Mouse (Mus musculus) embryonic facial prominence, embryonic 13.5 days (tissue): ENCODE data around the gene Opn1sw. TPM values are rescaled to one million over a fixed set of nuclear protein-coding genes. Genes with fewer than 3 reads are reported as not detected.
"Not testable (repeated sequence)": the region's sequence is repeated elsewhere in the genome, so short reads cannot be mapped to it uniquely, and the experiment has no call there.

Experiments used
- ATAC-seq: fragments of 200-750 bp; cut with Nextera tagmentation; 2 replicates; pipeline ENCODE4 v1.8.0; 2017; ENCODE audit warnings: low read depth; ENCODE audit not compliant: insufficient number of reproducible peaks, insufficient read depth, low FRiP score, low TSS enrichment
- H3K27ac ChIP-seq: fragments of 300-500 bp; sonication (generic); 2 replicates; pipeline ENCODE4 v1.5.1; 2015; ENCODE audit warnings: moderate library complexity, mild to moderate bottlenecking, inconsistent platforms
- H3K27me3 ChIP-seq: fragments of 300-500 bp; sonication (generic); 2 replicates; pipeline ENCODE4 v1.6.1; 2015; ENCODE audit warnings: mild to moderate bottlenecking, inconsistent platforms
- H3K36me3 ChIP-seq: fragments of 300-500 bp; sonication (generic); 2 replicates; pipeline ENCODE4 v1.6.1; 2015; ENCODE audit warnings: mild to moderate bottlenecking, inconsistent platforms
- H3K4me1 ChIP-seq: fragments of 300-500 bp; sonication (generic); 2 replicates; pipeline ENCODE4 v1.6.1; 2015; ENCODE audit warnings: inconsistent platforms
- H3K4me2 ChIP-seq: fragments of 300-500 bp; sonication (generic); 2 replicates; pipeline ENCODE4 v1.6.1; 2015; ENCODE audit warnings: moderate library complexity, mild to moderate bottlenecking, inconsistent platforms
- H3K4me3 ChIP-seq: fragments of 300-500 bp; sonication (generic); 2 replicates; pipeline ENCODE4 v1.5.1; 2015; ENCODE audit warnings: mild to moderate bottlenecking, inconsistent platforms
- H3K9ac ChIP-seq: fragments of 300-500 bp; sonication (generic); 2 replicates; pipeline ENCODE4 v1.6.1; 2015; ENCODE audit warnings: mild to moderate bottlenecking, inconsistent platforms
- H3K9me3 ChIP-seq: fragments of 300-500 bp; sonication (generic); 2 replicates; pipeline ENCODE4 v1.6.1; 2016; ENCODE audit warnings: inconsistent platforms
- WGBS: fragments of 180-500 bp; shearing (Covaris S2); methylation state at CpG from one replicate; pipeline ENCODE4 v1.1.7; 2015; ENCODE audit warnings: mixed read lengths; 5-methylcytosine and 5-hydroxymethylcytosine counted together
- polyA plus RNA-seq: library from polyadenylated mRNA; unstranded; fragments of >200 nt; fragmentation: Nextera tagmentation; extraction: Ambion mirVana; gene quantifications from 2 replicates; pipeline ENCODE4 v1.2.1, GENCODE M21; 2015

Opn1sw gene
- polyA plus RNA-seq, 1 experiment from 2014 or later: 0.70 TPM

DNA sequence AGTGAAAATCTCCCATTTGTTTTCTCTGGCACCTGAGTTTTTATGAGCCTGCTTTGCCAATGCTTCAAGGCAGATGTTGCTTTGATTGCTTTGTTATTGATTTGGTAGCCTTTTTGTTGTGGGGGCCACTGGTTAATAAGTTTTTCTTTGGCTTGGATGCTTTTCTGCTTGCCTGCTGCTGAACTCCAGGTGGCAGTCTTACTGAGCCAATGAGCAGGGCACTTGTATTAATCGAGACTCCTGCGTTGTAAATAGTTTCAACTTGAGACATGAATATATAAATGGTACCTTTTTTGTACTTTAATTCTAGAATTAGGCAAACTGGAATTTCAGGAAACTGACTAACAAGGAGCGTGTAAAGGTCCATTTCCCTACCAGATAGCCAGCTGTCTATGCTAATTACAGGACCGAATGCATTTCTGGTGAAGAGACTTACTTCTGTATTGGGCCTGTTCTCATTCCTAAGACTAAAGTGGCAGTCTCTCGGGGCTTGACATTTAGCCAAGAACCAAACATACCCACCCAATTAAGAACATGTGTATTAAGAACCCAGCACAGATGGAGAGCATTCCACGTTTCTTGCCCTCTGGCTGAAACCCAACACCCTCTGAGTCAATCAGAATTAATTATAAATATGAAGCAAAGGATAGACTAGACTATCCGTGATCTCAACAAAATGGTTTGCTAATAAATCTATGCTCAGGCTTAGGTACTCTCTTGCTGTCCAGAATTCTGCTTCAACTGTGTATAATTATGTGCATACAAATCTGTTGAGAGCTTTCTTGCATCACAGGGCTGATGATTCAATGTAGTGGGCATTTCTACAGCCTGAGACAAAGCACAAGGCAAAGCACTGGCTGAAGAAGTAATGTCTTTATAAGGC is 25.8 kb downstream of the Opn1sw start:
- WGBS: 23% methylated on average over 7 of the region's 7 CpGs
- Histone ChIP-seq H3K4me3 (no peak overlapping the region), H3K9ac (no peak overlapping the region), H3K4me2 (peak overlapping the region; percentile 11; the same call in 1 of the 2 replicates), H3K27ac (peak overlapping the region; percentile 44), H3K27me3 (no peaks in the 10 kb centered on the region), H3K36me3 (peaks cover 55% of the 10 kb centered on the region), H3K9me3 (no peaks in the 10 kb centered on the region), H3K4me1 (peaks cover 25% of the 10 kb centered on the region)
- ATAC-seq: no peak

DNA sequence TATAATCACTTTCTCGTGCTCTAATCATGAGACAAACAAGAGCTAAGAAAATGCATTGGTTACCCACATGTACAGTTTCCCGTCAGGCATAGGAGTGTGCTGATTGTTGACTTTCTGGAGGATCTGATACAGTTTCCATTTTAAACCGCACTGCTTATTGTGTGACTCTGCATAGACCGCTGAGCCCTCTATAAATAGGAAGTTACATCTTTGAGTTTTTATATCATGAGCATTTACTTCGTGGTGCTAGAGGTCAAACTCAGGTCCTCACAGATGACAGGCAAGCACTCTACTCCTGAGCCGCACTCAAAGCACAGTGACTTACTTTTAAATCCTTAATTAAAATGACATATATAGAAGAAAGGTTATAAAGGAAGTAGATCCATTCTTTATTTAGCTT is 28.1 kb downstream of the Opn1sw start:
- Histone ChIP-seq H3K9me3 (no peaks in the 10 kb centered on the region), H3K4me3 (no peak overlapping the region), H3K4me2 (no peak overlapping the region), H3K27ac (no peak overlapping the region), H3K27me3 (no peaks in the 10 kb centered on the region), H3K36me3 (peaks cover 45% of the 10 kb centered on the region), H3K4me1 (peaks cover 29% of the 10 kb centered on the region), H3K9ac (no peak overlapping the region)
- no peak for ATAC-seq
- 75% methylated on average over 6 of the region's 6 CpGs for WGBS

DNA sequence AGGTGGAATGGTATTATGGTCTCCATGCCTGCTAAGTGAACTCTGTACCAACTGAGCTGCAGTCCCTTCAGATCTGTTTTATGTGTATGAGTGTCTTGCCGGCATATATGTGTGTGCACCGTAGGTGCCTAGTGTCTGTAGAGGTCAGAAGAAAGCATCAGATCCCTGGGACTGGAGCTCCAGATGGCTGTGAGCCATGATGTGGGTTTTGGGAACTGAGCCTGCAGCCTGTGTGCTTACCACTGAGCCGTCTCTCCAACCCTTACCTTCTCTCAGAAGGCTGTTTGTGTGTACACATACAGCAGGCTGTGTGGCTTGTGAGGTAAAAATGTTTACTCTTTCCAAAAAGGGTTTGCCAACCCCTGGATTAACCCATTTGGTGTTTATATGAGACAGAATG is 28.9 kb downstream of the Opn1sw start:
- H3K4me2 ChIP-seq: no peak overlapping the region
- no peak overlapping the region for H3K9ac ChIP-seq
- WGBS: 86% methylated on average over 3 of the region's 3 CpGs

DNA sequence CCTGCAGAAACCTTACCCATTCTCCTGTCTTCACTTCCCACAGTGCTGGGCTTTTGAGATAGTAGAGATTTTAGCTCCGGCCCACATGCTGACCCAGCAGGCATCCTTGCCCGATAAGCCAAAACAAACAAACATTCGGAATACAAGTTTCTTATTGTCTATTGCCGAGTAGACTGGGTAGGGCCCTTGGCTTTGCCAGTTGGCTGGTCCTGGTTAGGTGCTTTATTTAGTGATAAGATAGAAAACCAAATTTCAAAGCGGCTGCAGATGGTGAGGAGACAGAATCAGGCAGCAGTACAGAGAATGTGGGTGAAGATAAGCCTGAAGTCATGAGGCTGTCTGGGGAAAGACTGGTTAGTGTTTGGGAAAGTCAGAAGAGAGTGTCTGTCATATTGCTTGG is 35.5 kb downstream of the Opn1sw start:
- Histone ChIP-seq H3K36me3 (peaks cover 16% of the 10 kb centered on the region), H3K4me2 (no peak overlapping the region), H3K27ac (no peak overlapping the region), H3K9ac (no peak overlapping the region), H3K4me1 (peaks cover 25% of the 10 kb centered on the region), H3K9me3 (no peaks in the 10 kb centered on the region), H3K4me3 (no peak overlapping the region), H3K27me3 (no peaks in the 10 kb centered on the region)
- ATAC-seq: no peak
- WGBS: 50% methylated on average over 5 of the region's 5 CpGs

More for the DNA sequence above, 28.9 kb downstream of the Opn1sw start:
- Histone ChIP-seq H3K4me1 (peaks cover 29% of the 10 kb centered on the region), H3K4me3 (no peak overlapping the region), H3K27ac (no peak overlapping the region), H3K27me3 (no peaks in the 10 kb centered on the region), H3K9me3 (no peaks in the 10 kb centered on the region), H3K36me3 (peaks cover 42% of the 10 kb centered on the region)
- ATAC-seq: no peak

DNA sequence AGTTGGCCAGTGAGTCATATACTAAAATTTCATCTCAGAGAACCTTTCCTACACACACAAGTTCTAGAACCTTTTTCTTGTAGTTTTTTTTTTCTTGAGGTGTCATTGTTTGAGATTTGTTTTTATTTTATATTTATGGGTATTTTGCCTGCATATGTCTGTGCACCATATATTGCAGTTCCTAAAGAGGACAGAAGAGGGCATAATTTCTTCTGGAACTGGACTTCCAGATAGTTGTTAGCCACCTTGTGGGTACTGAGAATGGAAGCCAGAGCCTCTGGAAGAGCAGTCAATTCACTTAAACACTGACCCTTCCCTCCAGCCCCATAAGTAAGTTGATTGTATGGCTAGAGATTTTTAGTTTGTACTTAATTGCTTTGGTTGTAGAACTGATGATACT is 36.7 kb downstream of the Opn1sw start:
- peaks cover 4% of the 10 kb centered on the region for H3K36me3 ChIP-seq
- H3K9me3 ChIP-seq: no peaks in the 10 kb centered on the region
- H3K4me3 ChIP-seq: no peak overlapping the region
- no peaks in the 10 kb centered on the region for H3K27me3 ChIP-seq
- H3K4me1 ChIP-seq: peaks cover 30% of the 10 kb centered on the region
- no peak overlapping the region for H3K27ac ChIP-seq
- no peak for ATAC-seq
- no peak overlapping the region for H3K4me2 ChIP-seq
- H3K9ac ChIP-seq: no peak overlapping the region

DNA sequence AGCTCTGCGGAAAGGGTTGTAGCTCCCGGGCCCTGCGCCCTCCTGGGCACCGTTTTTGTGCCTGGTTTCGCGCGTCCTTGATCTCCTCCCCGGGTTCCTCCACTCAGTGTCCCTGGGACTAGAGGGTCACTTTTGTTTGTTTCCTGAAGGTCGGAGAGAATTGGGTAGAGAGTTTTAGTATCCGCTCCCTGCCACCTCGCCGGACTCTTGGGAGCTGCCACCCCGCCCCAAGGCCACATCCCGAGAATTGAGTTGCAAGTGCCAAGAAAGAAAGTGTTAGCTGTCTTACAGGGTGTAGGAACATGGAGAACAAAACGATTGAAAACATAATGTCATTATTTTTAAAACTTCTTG is 39.9 kb downstream of the Opn1sw start:
- Histone ChIP-seq H3K27me3 (no peaks in the 10 kb centered on the region), H3K9me3 (no peaks in the 10 kb centered on the region), H3K36me3 (no peaks in the 10 kb centered on the region), H3K27ac (peak overlapping the region; percentile 90), H3K4me3 (peak overlapping the region; percentile 96), H3K9ac (peak overlapping the region; percentile 97), H3K4me1 (peaks cover 26% of the 10 kb centered on the region), H3K4me2 (peak overlapping the region; percentile 63)
- WGBS: 1% methylated on average over 15 of the region's 15 CpGs
- ATAC-seq: peak; percentile 0

DNA sequence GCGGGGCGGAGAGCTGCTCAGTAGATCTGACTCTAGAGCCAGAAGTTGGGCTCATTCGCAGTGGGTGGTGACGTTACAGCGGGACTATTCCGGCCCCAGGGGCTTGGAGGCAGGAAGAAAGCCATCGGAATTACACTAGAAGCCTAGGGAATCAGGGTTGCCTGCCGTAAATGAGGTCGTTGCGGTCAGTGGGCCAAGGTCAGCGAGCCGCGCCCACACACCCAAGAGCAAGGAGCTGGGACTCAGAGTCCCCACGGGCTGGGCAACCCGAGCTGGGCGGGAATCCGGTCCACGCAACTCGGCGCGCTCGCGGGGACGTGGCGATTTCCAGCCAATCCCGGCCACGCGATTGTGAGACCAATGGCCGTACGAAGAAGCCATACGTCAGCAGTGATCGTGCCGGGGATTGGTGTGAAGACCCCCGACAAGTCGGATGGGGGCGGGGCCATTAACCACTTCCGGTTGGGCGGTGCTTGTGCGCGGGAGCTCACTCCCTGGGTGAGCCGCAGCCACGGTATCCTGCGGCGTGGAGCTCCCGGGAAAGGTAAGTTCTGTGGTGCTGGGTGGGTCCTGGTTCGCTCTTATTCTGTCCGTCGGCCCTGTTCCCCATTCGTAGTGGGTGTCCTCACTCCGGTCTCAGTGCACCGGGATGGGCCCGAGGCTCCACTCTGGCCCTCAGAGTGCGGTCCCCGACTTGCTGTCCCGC is 40.5 kb downstream of the Opn1sw start, which contains the start of gene Calu:
Gene Calu, plus strand, starts transcription at position 405 of the 706 bp plus-strand sequence.
- peaks cover 26% of the 10 kb centered on the region for H3K4me1 ChIP-seq
- peak within 1 kb of the TSS; percentile 90 for H3K27ac ChIP-seq
- under 1% methylated on average over 55 of the region's 55 CpGs for WGBS
- H3K36me3 ChIP-seq: no peaks in the 10 kb centered on the region
- H3K4me2 ChIP-seq: peak within 1 kb of the TSS; percentile 63
- H3K27me3 ChIP-seq: no peaks in the 10 kb centered on the region
- H3K9ac ChIP-seq: peak within 1 kb of the TSS; percentile 97
- peak within 1 kb of the TSS; percentile 96 for H3K4me3 ChIP-seq
- ATAC-seq: peak; percentile 98
- no peaks in the 10 kb centered on the region for H3K9me3 ChIP-seq

DNA sequence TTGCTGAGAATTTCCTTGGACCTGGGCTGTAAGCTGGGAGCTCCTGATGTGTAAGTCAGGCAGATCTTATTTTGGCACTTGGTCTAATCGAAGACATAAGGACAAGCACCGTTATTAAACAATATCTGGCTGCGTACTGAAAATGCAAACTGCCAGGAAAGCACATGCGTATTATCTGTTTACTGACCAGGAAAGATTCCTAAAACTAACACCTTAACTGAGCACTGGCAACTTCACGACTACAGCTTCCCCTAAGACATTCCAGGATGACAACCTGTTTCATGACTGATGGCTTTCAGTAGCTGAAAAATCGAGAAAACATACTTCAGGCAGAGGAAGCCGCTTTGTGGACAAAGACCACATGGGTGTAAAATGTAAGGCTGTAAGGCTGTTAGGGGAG is 41.1 kb downstream of the Opn1sw start:
- Histone ChIP-seq H3K4me2 (peak overlapping the region; percentile 63), H3K27me3 (no peaks in the 10 kb centered on the region), H3K36me3 (no peaks in the 10 kb centered on the region), H3K4me3 (peak overlapping the region; percentile 96), H3K9ac (peak overlapping the region; percentile 81), H3K9me3 (no peaks in the 10 kb centered on the region), H3K27ac (peak overlapping the region; percentile 90), H3K4me1 (peaks cover 23% of the 10 kb centered on the region)
- 37% methylated on average over 7 of the region's 7 CpGs for WGBS
- no peak for ATAC-seq

DNA sequence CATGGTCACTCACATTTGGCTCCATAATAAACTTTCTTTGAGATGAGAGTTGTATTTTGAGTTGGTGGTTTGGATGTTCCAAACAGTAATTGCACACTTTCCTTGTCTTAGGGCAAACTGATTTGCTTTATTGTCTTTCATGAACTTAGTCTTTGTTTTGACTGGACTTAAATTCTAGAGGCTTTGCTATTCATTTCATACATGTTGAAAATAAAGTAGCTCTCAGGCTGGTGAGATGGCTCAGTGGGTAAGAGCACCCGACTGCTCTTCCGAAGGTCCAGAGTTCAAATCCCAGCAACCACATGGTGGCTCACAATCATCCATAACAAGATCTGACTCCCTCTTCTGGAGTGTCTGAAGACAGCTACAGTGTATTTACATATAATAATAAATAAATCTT is 41.8 kb downstream of the Opn1sw start:
- not testable (repeated sequence) for H3K4me3 ChIP-seq, H3K9ac ChIP-seq, H3K27me3 ChIP-seq, H3K36me3 ChIP-seq, H3K4me2 ChIP-seq, H3K27ac ChIP-seq, H3K9me3 ChIP-seq, ATAC-seq
- 86% methylated on average over 2 of the region's 2 CpGs for WGBS
- H3K4me1 ChIP-seq: peaks cover 23% of the 10 kb centered on the region

DNA sequence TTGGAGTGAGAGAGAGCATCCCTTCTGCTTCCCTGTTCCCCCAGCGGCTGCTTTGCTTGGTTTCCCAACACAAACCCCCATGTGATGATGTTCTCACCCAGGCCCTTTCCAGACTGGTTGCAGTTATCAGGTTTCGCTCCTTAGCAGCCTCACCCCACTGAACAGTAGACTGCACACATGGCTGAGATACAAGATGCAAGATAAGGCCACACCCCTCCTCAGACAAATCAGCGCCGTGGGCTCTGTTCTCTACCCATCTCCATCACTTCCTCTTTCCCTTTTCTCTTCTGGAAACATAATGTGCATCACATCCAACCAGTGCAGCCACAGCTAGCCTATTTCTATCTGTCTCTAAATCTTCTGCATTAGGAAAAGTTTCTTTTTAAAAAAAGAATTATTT is 58.8 kb downstream of the Opn1sw start:
- Histone ChIP-seq H3K4me2 (no peak overlapping the region), H3K9ac (no peak overlapping the region), H3K4me3 (no peak overlapping the region), H3K4me1 (peaks cover 4% of the 10 kb centered on the region; the same call in 1 of the 2 replicates), H3K36me3 (no peaks in the 10 kb centered on the region), H3K27me3 (peaks cover 7% of the 10 kb centered on the region; the same call in 1 of the 2 replicates), H3K9me3 (no peaks in the 10 kb centered on the region), H3K27ac (no peak overlapping the region)
- WGBS: 54% methylated on average over 4 of the region's 4 CpGs
- no peak for ATAC-seq

DNA sequence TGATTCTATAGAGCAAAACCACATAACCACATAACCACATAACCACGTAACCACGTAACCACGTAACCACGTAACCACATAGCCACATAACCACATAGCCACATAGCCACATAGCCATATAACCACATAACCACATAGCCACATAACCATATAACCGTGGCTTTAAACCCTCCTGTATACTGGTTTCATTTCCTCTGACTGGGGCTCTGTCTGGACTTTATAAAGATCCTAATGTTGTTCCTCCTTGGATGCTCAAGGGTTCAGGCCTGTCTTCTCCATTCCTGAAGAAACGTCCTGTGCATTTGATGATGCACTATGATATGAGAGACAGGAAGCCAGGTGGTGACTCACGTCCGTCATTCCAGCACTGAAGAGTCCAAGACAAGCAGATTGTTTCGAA is 61.3 kb downstream of the Opn1sw start:
- WGBS: 63% methylated on average over 9 of the region's 9 CpGs
- no peak overlapping the region for H3K9ac ChIP-seq
- no peak for ATAC-seq
- H3K27me3 ChIP-seq: no peaks in the 10 kb centered on the region; the same call in 1 of the 2 replicates
- H3K9me3 ChIP-seq: no peaks in the 10 kb centered on the region
- H3K27ac ChIP-seq: no peak overlapping the region
- peaks cover 4% of the 10 kb centered on the region; the same call in 1 of the 2 replicates for H3K4me1 ChIP-seq
- no peak overlapping the region for H3K4me3 ChIP-seq
- H3K4me2 ChIP-seq: no peak overlapping the region
- H3K36me3 ChIP-seq: no peaks in the 10 kb centered on the region
